Mouse (Mus musculus) E14TG2a.4 (cell line): ENCODE measurements around the gene Rap1b.

Experiments
- CTCF ChIP-seq: conservative IDR thresholded peaks from 2 replicates; pipeline ENCODE4 v1.5.1; 2014; ENCODE audit warnings: low read length
- NANOG ChIP-seq: IDR thresholded peaks from 2 replicates; pipeline ENCODE4 v1.6.1; 2014; ENCODE audit warnings: borderline replicate concordance, low read length, mixed read lengths
- POU5F1 ChIP-seq: IDR thresholded peaks from 2 replicates; pipeline ENCODE4 v1.6.1; 2014; ENCODE audit warnings: low read length, borderline replicate concordance

DNA sequence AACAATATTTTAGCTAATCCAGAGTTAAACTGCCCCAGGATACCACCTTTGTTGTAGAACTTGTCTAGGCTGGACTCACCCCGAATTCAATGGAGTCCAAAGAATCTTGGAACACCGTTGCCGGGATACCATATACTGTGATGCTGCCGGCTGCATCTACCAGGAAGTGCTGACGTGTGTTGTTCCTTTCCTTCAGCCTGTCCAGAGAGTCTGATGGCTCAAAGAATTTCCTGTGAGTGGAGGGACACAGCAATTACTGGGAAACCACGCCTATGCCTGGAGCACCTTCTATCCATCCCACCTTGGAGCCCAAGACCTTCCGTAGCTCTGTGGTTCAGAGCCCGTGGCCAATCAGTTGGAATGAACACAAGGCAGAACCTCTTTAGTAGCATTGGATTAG lies 20.8 kb upstream of the Rap1b start:
- TF ChIP-seq CTCF = no peak
- no peak for TF ChIP-seq NANOG
- TF ChIP-seq POU5F1 = no peak
